Mouse (Mus musculus) kidney, postnatal 14 days (tissue): ENCODE measurements at regions not wholly inside any gene's neighbourhood (a gene's known extent, or its start where the extent isn't known, plus 50 kb on each side); places are given as distances from the start of the nearest gene placed in this dataset.
A peak's percentile ranks its signal among the peaks of the same experiment; 100 is the strongest.
"Not testable (repeated sequence)": the region's sequence is repeated elsewhere in the genome, so short reads cannot be mapped to it uniquely, and the experiment has no call there.

Source experiments
- DNase-seq: peaks from one replicate; pipeline ENCODE4 v3.0.0; 2022; ENCODE audit warnings: mixed read lengths

GRCm38 (mm10) chrX:19765946-19766345 is 284.8 kb upstream of the Tex13c3 start:
- no peak for DNase-seq

DNA sequence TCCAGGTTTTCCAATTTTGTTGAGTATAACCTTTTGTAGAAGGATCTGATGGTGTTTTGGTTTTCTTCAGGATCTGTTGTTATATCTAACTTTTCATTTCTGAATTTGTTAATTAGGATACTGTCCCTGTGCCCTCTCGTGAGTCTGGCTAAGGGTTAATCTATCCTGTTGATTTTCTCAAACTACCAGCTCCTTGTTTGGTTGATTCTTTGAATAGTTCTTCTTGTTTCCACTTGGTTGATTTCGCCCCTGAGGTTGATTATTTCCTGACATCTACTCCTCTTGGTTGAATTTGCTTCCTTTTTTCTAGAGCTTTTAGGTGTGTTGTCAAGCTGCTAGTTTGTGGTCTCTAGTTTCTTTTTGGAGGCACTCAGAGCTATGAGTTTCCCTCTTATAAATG is 270.4 kb upstream of the Tex13c3 start:
- not testable (repeated sequence) for DNase-seq

DNA sequence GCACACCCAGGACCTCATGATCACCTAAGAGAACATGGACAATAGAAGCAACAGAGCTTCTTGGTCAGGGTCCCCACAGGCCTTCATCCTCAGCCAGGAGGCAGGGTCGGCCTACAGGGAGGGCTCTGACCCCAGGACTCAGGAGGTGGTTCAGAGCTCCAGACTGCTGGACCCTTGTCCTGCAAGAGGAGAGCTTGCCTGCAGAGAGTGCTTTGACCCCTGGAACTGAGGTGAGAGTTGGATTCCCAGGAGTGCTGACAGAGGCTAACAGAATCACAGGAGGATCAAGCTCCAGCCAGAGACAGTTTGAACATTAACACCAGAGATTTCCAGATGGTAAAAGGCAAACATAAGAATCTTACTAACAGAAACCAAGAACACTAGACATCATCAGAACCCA is 227.9 kb upstream of the Tex13c3 start:
- DNase-seq, result peak; percentile 47

DNA sequence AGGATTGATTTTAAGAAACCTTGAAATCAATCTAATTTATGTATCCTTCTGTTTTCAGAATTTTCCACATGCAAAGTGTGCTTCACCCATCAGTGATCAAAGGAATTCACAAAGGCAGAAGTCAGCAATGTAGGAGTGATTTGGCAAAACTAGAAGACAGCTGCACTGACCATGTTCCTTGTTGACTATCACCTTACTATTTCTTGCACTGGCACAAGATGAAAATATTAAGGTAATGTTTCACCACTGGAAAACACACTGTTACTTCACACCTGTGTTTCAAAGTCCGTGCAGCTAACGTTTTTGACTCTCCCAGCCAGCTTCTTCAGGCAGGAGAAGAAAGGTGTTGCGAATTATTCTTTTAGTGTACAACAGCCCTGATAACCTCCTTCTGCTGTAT is 221.4 kb upstream of the Tex13c3 start:
- DNase-seq, result peak; percentile 20

GRCm38 (mm10) chrX:19700284-19700683 is 219.2 kb upstream of the Tex13c3 start:
- DNase-seq, result no peak

DNA sequence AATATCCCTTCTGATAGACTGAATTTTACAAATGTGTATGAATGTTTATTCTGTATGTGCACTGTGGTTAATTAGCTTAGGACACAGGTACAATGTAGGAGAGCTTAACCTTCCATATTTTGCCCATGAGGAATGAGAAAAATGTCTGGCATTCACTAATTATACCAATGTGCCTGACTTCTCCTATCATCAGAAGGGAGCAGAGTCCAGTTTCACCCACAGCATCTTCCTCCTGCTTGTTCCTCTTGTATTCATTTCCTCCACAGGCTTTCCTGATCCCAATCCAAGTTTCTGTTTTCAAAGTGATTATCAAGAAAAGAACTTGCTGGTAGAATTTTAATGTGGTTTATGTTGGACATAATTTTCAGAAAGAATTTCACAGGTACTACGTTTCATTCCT is 206.4 kb upstream of the Tex13c3 start:
- no peak for DNase-seq
